ENCODE assay signal across 12 mouse cellular contexts in the genomic region with DNA sequence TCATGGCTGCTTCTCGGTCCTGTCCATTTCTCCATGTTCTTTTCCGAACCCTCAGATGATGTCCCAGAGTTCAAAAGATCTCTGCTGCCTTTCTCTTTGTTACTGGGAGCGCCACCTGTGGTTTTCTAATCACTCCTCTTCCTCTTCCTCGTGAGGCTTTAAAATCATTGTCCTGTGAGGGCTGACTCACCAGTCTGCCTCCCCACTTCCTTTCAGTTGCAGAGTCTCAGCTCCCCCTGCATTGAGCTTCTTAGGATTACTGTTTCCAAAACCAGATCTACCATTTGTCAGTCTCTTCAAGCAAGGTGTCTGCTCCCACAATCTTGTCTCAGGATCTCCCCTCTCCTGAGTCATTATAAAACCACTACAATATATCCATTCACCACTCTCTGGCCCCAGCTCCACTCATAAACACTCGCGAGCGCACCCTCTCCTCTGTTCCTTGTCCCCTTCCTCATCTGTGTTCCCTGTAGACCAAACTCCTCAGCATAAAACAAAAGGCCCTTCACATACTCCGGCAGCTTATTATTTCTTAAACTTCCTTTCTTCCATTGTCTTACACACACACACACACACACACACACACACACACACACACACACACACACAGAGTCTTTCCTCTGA.
DNase-seq lines count a peak whose midpoint lies in the region; ATAC-seq and TF ChIP-seq lines count a peak whose summit lies in the region.
"Had no signal": no experiment of that assay in that cellular context is flagged by ENCODE, and none has a peak within 500 bp of the region (broad histone marks: within the 10 kb centered on the region; RNA-seq: fewer than 3 reads in every experiment).

No protein-coding gene starts in this region.

- DNase-seq in gastrocnemius, adult 2 months, result no peak
- no peak for DNase-seq in gastrocnemius, postnatal 14 days
- DNase-seq in midbrain, embryonic 11.5 days (ENCODE audit: low spot score, missing footprints), result no peak
- no peak for DNase-seq in cerebellum, adult 2 months
- DNase-seq in spleen, postnatal 4 days (ENCODE audit: low spot score in 2 of 2), result no peak
- DNase-seq: B cell, adult 2 months; gastrocnemius, postnatal 25 days; kidney, adult 9 months; layer of hippocampus, postnatal 36 days had no signal

- WGBS in intestine, embryonic 16.5 days, result 61% methylated on average over 8 of the region's 8 CpGs
- 71% methylated on average over 8 of the region's 8 CpGs for WGBS in intestine, embryonic 15.5 days
- 56% methylated on average over 8 of the region's 8 CpGs for WGBS in midbrain, embryonic 15.5 days
- 65% methylated on average over 8 of the region's 8 CpGs for WGBS in midbrain, embryonic 11.5 days
- 81% methylated on average over 8 of the region's 8 CpGs for WGBS in cerebellum, adult 2 months

- H3K36me3 ChIP-seq in intestine, embryonic 16.5 days (ENCODE audit: control insufficient read depth, insufficient read depth, low read length), result no peaks in the 10 kb centered on the region
- no peaks in the 10 kb centered on the region for H3K36me3 ChIP-seq in intestine, embryonic 15.5 days
- no peaks in the 10 kb centered on the region for H3K36me3 ChIP-seq in midbrain, embryonic 15.5 days (replicated peaks)
- no peaks in the 10 kb centered on the region for H3K36me3 ChIP-seq in midbrain, embryonic 11.5 days (ENCODE audit: control insufficient read depth, insufficient read depth, low read length)

- TF ChIP-seq POLR2A in cerebellum, adult 2 months (IDR thresholded peaks at IDR 0.05; ENCODE audit: borderline replicate concordance, insufficient read depth, low read length), result no peak

- no peak overlapping the region for H3K4me3 ChIP-seq in gastrocnemius, adult 2 months
- H3K4me3 ChIP-seq in intestine, embryonic 16.5 days (ENCODE audit: low read length), result no peak overlapping the region
- H3K4me3 ChIP-seq in intestine, embryonic 15.5 days (replicated peaks), result no peak overlapping the region
- no peak overlapping the region for H3K4me3 ChIP-seq in midbrain, embryonic 15.5 days
- H3K4me3 ChIP-seq in midbrain, embryonic 11.5 days (ENCODE audit: low read depth, low read length), result no peak overlapping the region
- no peak overlapping the region for H3K4me3 ChIP-seq in cerebellum, adult 2 months (replicated peaks; ENCODE audit: insufficient read depth, low read depth, low read length)

- no peaks in the 10 kb centered on the region for H3K27me3 ChIP-seq in intestine, embryonic 16.5 days (replicated peaks; ENCODE audit: control insufficient read depth, insufficient read depth, low read length)
- H3K27me3 ChIP-seq in intestine, embryonic 15.5 days (replicated peaks), result no peaks in the 10 kb centered on the region
- no peaks in the 10 kb centered on the region for H3K27me3 ChIP-seq in midbrain, embryonic 15.5 days (replicated peaks)
- H3K27me3 ChIP-seq in midbrain, embryonic 11.5 days (ENCODE audit: control insufficient read depth, insufficient read depth, low read length), result no peaks in the 10 kb centered on the region
- H3K27me3 ChIP-seq in cerebellum, adult 2 months (ENCODE audit: control insufficient read depth, insufficient read depth, low read length), result no peaks in the 10 kb centered on the region

- no peak for TF ChIP-seq CTCF in gastrocnemius, adult 2 months (IDR thresholded peaks at IDR 0.05)
- TF ChIP-seq CTCF in cerebellum, adult 2 months (IDR thresholded peaks at IDR 0.05; ENCODE audit: borderline replicate concordance, insufficient read depth, low read depth, low read length), result no peak

- H3K9ac ChIP-seq in intestine, embryonic 16.5 days (ENCODE audit: low read depth, low read length), result no peak overlapping the region
- H3K9ac ChIP-seq in intestine, embryonic 15.5 days, result no peak overlapping the region
- H3K9ac ChIP-seq in midbrain, embryonic 15.5 days, result no peak overlapping the region
- no peak overlapping the region for H3K9ac ChIP-seq in midbrain, embryonic 11.5 days (ENCODE audit: low read length)

- no peaks in the 10 kb centered on the region for H3K9me3 ChIP-seq in intestine, embryonic 16.5 days (ENCODE audit: control insufficient read depth, low read length)
- H3K9me3 ChIP-seq in intestine, embryonic 15.5 days, result no peaks in the 10 kb centered on the region
- no peaks in the 10 kb centered on the region for H3K9me3 ChIP-seq in midbrain, embryonic 15.5 days
- no peaks in the 10 kb centered on the region for H3K9me3 ChIP-seq in midbrain, embryonic 11.5 days (ENCODE audit: control insufficient read depth, low read length)

- no peak for ATAC-seq in intestine, embryonic 16.5 days
- no peak for ATAC-seq in intestine, embryonic 15.5 days
- ATAC-seq in midbrain, embryonic 15.5 days (replicated peaks), result no peak
- no peak for ATAC-seq in midbrain, embryonic 11.5 days (ENCODE audit: low FRiP score)

- intact Hi-C loops in gastrocnemius, adult 2 months (cut with DNase I), result no loop called here
- intact Hi-C loops in gastrocnemius, postnatal 14 days (cut with DNase I; ENCODE audit: low total_unique reads), result no loop called here

- H3K27ac ChIP-seq in gastrocnemius, adult 2 months, result peak overlapping the region; percentile 9
- H3K27ac ChIP-seq in intestine, embryonic 16.5 days (ENCODE audit: low read length), result 0 out of 2 replicates have a peak overlapping the region, but pooled peaks have one; percentile 24
- H3K27ac ChIP-seq in intestine, embryonic 15.5 days, result no peak overlapping the region
- H3K27ac ChIP-seq in midbrain, embryonic 15.5 days, result 0 out of 2 replicates have a peak overlapping the region, but pooled peaks have one; percentile 12
- no peak overlapping the region for H3K27ac ChIP-seq in midbrain, embryonic 11.5 days (ENCODE audit: low read depth, low read length)
- H3K27ac ChIP-seq in cerebellum, adult 2 months (ENCODE audit: insufficient read depth, low read length), result no peak overlapping the region

- 0 out of 2 replicates have a peak, but pooled peaks cover 6% of the 10 kb centered on the region for H3K4me1 ChIP-seq in intestine, embryonic 16.5 days (ENCODE audit: control insufficient read depth, insufficient read depth, low read length)
- peaks cover 7% of the 10 kb centered on the region; the same call in 1 of the 2 replicates for H3K4me1 ChIP-seq in intestine, embryonic 15.5 days (replicated peaks)
- H3K4me1 ChIP-seq in midbrain, embryonic 15.5 days, result peaks cover 56% of the 10 kb centered on the region
- 0 out of 2 replicates have a peak, but pooled peaks cover 3% of the 10 kb centered on the region for H3K4me1 ChIP-seq in midbrain, embryonic 11.5 days (ENCODE audit: control insufficient read depth, insufficient read depth, low read length)
- no peaks in the 10 kb centered on the region; the same call in 1 of the 2 replicates for H3K4me1 ChIP-seq in cerebellum, adult 2 months (ENCODE audit: control insufficient read depth, insufficient read depth, low read length)

- H3K4me2 ChIP-seq in intestine, embryonic 16.5 days (ENCODE audit: low read depth, low read length), result no peak overlapping the region
- no peak overlapping the region for H3K4me2 ChIP-seq in intestine, embryonic 15.5 days (replicated peaks)
- no peak overlapping the region for H3K4me2 ChIP-seq in midbrain, embryonic 15.5 days
- H3K4me2 ChIP-seq in midbrain, embryonic 11.5 days, result no peak overlapping the region

Comparison
In these comparisons a context has a peak if more than half of its experiments do, and no peak if none do; other contexts are left out.
1. H3K27ac ChIP-seq: peak in gastrocnemius, adult 2 months (single experiment), intestine, embryonic 16.5 days (single experiment) and midbrain, embryonic 15.5 days (single experiment); none in intestine, embryonic 15.5 days (single experiment), midbrain, embryonic 11.5 days (single experiment) and cerebellum, adult 2 months (single experiment).